Mouse (Mus musculus) lung, adult 18-20 months (tissue): ENCODE measurements around the gene Renbp.

Experiments used
- DNase-seq, 2 experiments: peaks; one replicate each; pipeline ENCODE4 v3.0.0; 2022; ENCODE audit warnings: mixed read lengths in 2 of 2

The Renbp gene

DNA sequence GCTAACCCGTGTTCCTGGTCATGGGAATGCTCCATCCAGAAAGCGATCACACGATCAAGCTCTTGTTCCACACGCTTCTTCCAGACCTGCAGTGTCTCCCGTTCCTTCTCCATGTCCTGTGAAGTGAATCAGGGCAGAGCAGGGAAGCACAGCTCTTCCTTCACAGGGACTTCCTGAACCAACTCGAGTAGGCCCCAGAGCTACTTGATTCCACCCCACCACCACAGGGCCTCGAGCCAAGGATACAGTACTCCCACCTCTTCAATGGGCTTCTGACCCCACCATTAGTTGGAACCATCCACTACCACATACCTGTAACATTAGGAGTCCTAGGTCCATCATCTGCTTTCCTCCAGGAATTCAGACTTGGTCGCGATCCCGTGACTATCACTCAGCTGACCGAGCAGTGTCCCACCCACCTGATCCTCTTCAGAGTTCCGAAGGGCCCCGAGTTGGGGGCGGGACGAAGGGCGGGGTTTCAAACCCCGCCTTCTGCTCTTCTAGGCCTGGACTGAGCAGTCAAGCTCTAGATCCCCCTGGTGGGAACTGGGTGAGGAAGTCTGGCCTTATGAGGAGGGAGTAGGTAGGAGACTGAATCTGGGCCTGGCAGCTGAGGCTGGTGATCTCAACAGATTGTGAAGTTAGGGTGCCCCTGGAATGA is at the start of gene Renbp:
Gene Renbp, minus strand, starts transcription at position 449 of the 661 bp plus-strand sequence.
- DNase-seq: peak; percentile 83 to 87

DNA sequence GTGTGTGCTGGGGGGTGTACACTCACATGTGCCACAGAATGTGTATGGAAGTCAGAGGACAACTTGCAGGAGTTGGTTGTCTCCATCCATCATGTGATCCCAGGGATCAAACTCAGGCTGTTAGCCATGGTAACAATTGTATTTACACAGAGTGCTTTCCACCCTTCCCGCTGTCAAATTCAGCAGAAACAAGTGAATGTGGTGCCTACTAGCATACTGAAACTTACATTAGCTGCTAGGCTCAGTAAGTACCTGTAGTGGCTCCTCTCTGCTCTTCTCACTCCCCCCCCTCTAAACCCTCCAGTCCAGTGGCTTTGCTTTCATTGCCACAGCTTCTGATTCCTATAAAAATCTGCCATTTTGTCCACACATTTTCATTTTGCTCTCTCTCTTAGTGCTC is 47.1 kb upstream of the Renbp start:
- no peak for DNase-seq

DNA sequence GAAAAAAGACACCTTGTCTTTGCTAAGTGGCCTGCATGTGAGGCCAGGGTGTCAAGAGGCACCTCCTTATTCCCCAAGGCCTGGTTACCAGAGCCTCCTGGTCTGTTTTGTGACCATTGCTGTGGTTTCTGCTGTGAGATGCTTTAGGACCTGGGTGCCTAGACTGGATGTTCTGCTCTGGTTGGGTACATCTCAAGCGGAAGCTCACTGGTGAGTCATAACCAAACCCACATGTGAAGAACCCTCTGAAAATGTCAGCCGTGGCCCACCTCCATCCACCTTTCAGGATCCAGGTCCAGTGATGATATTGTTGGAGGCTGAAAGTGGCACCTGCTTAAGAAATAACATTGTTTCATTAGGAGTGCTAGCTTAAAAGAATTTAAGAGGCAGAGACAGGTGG is 45.6 kb upstream of the Renbp start:
- DNase-seq: no peak

DNA sequence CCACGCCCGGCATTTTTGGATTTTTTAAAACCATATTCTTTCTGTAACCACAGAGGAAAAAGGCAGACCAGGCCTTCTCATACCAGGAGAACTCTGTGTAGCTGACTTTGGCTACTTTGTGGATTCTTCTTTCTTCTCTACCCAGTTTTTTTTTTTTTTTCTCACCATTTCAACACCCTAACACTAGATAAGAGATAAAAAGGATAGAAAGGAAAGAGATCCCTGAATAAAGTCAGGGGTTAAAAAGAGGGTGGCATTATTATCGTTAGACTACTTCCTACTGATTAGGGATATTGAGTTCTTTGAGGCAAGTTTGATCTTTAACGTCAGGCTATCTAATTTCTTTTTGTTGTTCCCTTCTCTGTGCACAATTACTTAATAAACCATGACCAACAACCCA is 42.1 kb upstream of the Renbp start:
- DNase-seq: no peak

DNA sequence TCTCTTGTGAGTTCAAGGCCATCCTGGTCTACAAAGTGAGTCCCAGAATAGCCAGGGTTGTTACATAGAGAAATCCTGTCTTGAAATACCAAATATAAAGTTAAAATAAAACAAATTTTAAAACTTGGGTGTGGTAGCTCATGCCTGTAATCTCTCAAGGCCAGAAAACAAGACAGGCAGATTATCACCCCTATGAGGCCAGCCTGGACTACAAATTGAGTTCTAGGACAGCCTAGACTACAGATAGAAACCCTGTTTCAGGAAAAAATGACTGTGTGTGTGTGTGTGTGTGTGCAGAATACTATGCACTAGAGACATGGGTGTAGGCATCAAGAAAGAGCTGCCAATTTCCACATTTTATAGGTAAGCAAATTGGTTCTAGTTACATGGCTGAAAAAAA is 40.1 kb upstream of the Renbp start:
- DNase-seq: no peak

GRCm38 (mm10) chrX:73969729-73970128 is 39.1 kb upstream of the Renbp start:
- DNase-seq: no peak

DNA sequence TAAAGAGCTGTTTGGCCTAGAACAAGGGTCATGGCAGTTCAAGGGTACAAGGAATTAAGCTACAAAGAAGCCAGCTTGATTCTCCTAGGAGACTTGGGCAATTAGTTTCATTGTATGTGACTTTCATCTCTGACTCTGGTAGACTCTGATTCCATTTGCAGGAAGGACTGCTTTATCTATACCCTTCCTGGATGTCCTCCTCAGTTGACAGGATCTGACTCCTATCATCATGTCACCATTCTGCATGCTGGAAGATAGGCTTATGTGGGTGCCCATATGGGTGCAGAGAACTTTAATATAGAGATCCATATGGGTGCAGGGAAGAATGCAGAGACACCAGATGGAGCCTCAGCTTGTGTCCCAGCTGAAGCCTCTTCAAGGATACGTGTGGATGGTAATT is 38.5 kb upstream of the Renbp start:
- no peak for DNase-seq

GRCm38 (mm10) chrX:73967177-73968075 is 36.8 kb upstream of the Renbp start:
- peak; percentile 89 to 91 for DNase-seq

DNA sequence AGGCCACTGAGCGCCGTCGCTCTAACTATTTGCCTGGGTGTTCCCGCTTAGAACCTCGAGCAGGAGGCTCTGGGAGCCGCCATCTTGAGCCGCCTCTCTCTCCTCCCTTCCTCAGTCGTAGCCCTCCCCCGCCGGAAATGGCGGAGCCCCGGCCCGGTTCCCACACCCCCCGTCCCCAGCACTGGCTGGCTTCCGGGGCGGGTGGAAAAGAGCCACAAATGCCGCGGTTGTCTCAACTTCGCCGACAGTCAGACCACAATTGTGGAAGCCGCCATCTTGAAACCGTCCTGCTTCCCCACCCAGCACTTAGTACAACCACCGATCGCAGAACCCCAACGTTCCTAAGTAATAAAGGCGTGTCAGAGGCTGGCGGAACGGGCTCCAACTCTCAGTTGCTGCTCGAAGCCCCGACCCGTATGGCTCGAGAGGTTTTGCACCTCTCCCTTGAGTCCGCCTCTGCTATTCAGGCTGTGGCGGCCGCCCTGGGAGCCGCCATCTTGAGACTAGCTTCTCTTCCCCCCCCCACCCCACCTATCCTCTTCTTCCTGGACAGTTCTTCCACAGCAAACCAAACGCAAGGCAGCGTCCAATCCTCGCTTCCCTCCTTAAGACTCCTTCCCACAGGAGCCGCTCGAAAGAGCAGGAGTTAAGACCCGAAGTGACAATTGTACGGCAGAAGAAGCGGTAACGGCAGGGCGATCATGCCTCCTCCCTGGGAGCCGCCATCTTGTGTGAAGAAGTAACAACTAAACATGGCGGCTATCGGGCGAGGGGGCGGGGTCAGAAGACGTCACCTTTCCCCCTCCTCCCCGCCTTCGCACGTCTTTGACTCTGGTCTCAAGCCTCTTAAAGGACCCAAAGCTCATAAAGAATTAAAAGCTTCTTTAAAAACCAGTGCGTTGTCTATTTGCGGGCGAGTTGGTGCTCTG is 35.9 kb upstream of the Renbp start, which contains the start of gene Hcfc1:
Gene Hcfc1, minus strand, starts transcription at position 110 of the 929 bp plus-strand sequence.
- peak; percentile 92 to 93 for DNase-seq

GRCm38 (mm10) chrX:73965307-73965706 is 34.7 kb upstream of the Renbp start:
- peak; percentile 51 to 56 for DNase-seq

GRCm38 (mm10) chrX:73964363-73964762 is 33.7 kb upstream of the Renbp start:
- peak; percentile 66 to 71 for DNase-seq

DNA sequence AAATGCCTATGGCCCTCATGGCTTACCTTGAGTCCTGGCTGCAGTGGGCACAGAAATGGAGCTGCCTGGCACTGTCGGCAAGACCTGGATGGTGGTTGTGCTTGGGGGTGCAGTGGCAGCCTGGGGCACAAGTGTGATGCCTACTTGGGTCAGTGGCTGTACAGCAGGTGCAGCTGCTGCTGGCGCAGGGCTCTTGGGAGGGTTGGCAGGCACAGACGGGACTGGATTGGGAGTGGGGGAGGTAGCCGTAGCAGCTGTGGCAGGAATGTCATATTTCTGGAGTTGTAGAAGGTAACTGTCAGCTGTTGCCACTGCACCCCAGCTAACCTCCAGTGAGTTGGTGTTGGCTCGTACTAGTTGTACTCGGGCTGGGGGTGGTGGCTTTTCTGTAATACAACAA is 24.3 kb upstream of the Renbp start:
- no peak for DNase-seq

DNA sequence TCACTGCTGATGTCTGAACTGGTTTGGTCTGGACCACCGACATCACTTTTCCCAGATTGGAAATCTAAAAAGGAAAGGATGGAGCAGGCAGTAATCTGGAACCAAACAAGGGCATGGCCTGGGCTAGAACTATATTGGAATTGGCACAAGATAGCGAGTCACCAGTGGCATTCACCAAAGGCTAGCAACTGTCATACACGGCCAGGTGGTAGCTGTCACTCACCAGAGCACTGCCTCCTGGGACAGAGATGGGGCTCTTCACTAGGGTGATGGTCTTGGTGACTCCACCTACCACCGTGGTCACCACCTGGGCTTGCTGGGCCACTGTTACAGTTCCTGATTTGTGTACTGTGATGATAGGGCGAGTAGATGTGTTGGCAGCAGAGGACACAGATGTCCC is 22.0 kb upstream of the Renbp start:
- DNase-seq: no peak

DNA sequence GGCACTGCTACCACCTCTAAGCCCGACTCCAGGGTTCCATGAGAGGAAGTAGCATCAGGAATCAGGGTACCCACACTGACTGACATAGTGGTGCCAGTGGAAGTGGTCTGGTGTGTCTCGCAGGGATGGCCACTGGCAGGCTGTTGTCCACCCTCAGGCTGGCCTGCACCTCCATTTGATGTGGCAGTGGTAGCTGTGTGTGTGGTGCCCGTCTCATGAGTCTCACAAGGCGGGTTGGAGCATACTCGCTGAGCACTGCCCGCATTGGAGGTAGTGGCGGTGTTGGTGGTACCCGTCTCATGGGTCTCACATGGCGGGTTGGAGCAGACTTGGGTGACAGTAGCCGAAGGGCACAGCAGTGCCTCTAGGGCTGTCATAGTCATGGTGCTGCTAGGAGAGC is 18.7 kb upstream of the Renbp start:
- no peak for DNase-seq

GRCm38 (mm10) chrX:73948647-73949046 is 18.0 kb upstream of the Renbp start:
- peak; percentile 40 to 63 for DNase-seq

DNA sequence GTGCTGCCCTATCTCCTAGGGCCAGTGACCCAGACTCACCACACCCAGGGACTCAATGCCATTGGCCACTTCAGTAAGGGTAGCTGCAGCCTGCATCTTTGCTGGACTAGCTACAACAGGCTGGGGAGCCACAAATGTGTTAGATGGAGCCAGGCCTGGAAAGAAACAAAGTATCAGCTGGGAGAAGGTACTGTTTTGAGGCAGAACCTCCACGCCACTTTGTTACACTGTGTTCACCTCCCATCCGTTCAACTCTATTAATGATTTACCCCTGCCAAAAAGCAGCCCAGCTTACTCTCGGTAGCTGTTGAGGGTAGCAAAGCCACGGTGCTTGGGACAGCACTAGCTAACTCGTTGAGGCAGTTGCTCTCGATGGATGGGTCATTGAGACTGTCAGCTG is 16.2 kb upstream of the Renbp start:
- no peak for DNase-seq

DNA sequence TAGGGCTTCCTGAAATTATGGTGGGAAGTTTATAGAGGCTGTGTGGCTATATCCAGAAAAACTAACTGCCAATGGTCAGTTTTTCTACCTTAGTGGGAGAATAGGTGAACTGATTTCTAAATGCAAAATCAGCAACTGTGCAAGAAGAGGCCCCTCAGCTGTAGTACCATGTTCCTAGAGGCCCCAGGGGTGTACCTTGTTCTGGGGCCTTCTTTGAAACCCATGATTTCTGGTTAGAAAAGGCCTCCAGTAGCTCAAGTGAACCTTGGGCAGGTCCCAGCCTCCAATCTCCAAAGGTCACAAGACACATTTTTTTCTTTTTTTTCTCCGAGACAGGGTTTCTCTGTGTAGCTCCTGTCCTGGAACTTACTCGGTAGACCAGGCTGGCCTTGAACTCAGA is 11.6 kb upstream of the Renbp start:
- DNase-seq: no peak

- no peak for DNase-seq
Measured at GRCm38 (mm10) chrX:73941860-73942259, 11.2 kb upstream of the Renbp start.

- no peak for DNase-seq
Measured at GRCm38 (mm10) chrX:73931871-73932270, 1.2 kb upstream of the Renbp start.

DNA sequence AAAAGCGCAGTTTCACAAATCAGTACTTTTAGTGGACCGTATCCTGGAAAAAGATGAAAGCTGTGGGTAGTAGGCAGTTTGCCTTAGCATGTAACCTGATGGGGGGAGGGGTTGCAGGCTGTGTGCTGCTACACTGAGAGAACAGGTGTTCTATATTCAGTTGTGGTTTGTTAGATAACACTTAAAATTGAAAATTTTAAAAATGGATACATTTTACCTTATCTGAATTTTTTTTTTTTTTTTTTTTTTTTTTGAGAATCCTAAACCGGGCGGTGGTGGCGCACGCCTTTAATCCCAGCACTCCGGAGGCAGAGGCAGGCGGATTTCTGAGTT is 8.1 kb downstream of the Renbp start:
- DNase-seq: no peak

DNA sequence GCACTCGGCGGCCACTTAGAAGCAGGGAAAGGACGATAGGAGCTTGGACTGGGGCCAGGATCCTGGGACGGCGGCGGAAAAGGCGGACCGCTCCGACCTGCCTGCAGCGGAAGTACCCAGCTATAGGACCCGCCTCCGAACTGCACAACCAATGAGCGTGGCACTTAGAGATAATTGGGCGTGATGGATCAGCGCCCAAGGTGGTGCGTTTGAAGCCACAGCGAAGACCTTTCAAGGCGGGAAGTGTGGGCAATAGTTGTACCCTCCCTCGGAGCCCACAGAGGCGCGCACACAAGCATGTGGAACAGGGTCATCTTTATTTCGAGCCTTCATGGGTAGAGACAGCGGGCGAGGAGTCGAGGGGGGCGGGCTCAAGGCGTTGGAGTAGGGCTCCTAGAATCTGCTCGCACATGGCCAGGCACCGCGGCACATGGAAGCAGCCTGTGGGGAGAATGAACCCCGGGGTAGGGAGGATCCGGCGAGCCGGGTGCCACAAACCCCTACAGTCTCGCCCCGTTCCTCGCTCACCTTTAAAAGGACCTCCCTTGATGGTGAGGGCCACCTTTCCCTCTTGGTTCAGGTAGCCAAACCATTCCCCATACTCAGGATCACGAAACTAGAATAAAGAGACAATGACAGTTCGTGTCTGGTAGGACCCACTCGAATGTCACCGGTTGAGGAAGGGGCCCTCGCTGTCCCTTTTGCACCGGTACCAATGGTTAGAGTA is 8.7 kb downstream of the Renbp start, which contains the start of the genes Arhgap4 and Naa10:
Gene Arhgap4, minus strand, starts transcription at position 48 of the 727 bp plus-strand sequence.
Gene Naa10, minus strand, starts transcription at position 122 of the 727 bp plus-strand sequence.
- peak; percentile 90 to 93 for DNase-seq

GRCm38 (mm10) chrX:73921285-73921822 is 9.3 kb downstream of the Renbp start:
- DNase-seq: no peak
